Mouse (Mus musculus): ENCODE measurements around the gene Sh2d3c. TPM values are rescaled to one million over a fixed set of nuclear protein-coding genes. Genes with fewer than 3 reads are reported as not detected.

Gene Sh2d3c
- polyA plus RNA-seq, 1 experiment: 106 TPM

DNA sequence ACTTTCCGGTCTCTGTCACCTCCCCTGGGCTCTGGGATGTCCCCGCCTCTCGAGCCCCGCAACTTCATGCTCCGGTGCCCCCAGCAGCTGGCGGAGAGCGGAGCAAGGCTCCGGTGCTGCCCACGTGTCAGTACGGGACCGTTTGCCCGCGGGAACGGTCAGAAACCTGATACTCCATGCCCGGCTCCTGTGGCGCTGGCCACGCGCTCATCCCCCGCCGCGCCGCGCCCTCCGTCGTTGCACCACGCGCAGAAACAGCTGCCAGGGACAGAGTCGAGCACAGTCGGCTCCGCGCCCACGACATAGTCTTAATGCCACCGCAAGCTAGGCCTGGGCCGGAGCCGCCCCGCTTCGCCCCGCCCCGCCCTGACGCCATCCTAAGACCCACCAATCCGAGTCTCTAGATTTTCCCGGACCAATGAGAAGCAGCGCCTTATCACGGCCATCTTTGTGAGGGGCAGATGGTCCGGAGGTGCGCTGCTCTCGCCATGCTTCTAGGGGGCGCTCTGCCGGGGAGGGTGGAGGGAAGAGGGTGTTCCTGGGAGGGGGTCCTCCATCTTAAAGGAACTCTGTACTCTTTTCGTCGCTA is 26.9 kb upstream of the Sh2d3c start:
- no peak overlapping the region for H3K27ac ChIP-seq (ENCODE audit: control insufficient read depth, insufficient read depth, low read length)
- TF ChIP-seq POLR2A (IDR thresholded peaks at IDR 0.05; ENCODE audit: control insufficient read depth, extremely low read depth, insufficient read depth, low read length, poor library complexity) (peak; percentile 78; the same call in 1 of the 2 replicates), CTCF (IDR thresholded peaks at IDR 0.05; ENCODE audit: borderline replicate concordance, control insufficient read depth, extremely low read depth, insufficient read depth, low read length, poor library complexity) (peak; percentile 80; the same call in 1 of the 2 replicates)
- peak overlapping the region; percentile 81 for H3K4me3 ChIP-seq (ENCODE audit: control insufficient read depth, insufficient read depth, low read length)
- WGBS: under 1% methylated on average over 51 of the region's 51 CpGs
- no peaks in the 10 kb centered on the region for H3K36me3 ChIP-seq (ENCODE audit: control insufficient read depth, insufficient read depth, low read length)
- no peaks in the 10 kb centered on the region for H3K27me3 ChIP-seq (ENCODE audit: control insufficient read depth, insufficient read depth, low read length)
- H3K4me1 ChIP-seq (replicated peaks; ENCODE audit: control insufficient read depth, insufficient read depth, low read length): peaks cover 12% of the 10 kb centered on the region
- DNase-seq: peak; percentile 97

DNA sequence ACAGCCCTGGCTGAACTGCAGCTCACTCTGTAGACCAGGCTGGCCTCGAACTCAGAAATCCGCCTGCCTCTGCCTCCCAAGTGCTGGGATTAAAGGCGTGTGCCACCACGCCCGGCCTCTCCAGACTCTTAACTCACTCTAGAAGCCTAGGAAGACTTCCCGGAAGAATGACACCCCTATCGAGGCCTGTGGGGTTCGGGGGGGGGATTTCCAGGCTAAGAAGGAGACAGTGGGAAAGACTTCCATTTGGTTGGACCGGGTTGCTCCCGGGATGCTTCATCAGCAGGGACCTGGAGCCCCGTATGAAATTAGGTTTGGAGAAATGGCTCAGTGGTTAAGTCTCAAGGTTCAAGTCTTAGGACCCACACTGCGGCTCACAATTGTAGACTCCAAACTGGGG is 26.2 kb upstream of the Sh2d3c start:
- H3K4me1 ChIP-seq (replicated peaks; ENCODE audit: control insufficient read depth, insufficient read depth, low read length): peaks cover 12% of the 10 kb centered on the region
- H3K4me3 ChIP-seq (ENCODE audit: control insufficient read depth, insufficient read depth, low read length): no peak overlapping the region
- 90% methylated on average over 12 of the region's 12 CpGs for WGBS
- no peaks in the 10 kb centered on the region for H3K27me3 ChIP-seq (ENCODE audit: control insufficient read depth, insufficient read depth, low read length)
- no peaks in the 10 kb centered on the region for H3K36me3 ChIP-seq (ENCODE audit: control insufficient read depth, insufficient read depth, low read length)
- DNase-seq: no peak
- no peak overlapping the region for H3K27ac ChIP-seq (ENCODE audit: control insufficient read depth, insufficient read depth, low read length)
- TF ChIP-seq CTCF (IDR thresholded peaks at IDR 0.05; ENCODE audit: borderline replicate concordance, control insufficient read depth, extremely low read depth, insufficient read depth, low read length, poor library complexity): no peak
- no peak for TF ChIP-seq POLR2A (IDR thresholded peaks at IDR 0.05; ENCODE audit: control insufficient read depth, extremely low read depth, insufficient read depth, low read length, poor library complexity)

DNA sequence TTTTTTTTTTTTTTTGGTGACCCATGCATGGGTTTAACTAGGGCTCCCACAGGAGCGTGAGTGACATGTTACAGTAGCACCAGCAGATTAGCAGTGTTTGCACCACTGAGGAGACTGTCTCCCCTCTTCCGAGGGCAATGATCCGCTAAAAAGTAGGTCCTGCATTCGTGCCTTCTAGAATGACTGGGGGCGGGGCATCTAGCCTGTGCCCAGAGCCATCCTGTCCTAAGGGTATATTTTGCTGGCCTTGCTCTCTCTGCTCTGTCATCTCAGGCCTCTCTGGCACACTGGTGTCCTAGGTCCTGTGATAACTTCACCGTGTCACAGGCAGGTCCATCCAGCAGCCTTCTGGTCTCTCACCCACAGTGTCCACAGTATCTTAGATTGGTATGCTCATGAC is 21.2 kb upstream of the Sh2d3c start:
- peaks cover 5% of the 10 kb centered on the region for H3K36me3 ChIP-seq (ENCODE audit: control insufficient read depth, insufficient read depth, low read length)
- no peak overlapping the region for H3K27ac ChIP-seq (ENCODE audit: control insufficient read depth, insufficient read depth, low read length)
- H3K4me3 ChIP-seq (ENCODE audit: control insufficient read depth, insufficient read depth, low read length): no peak overlapping the region
- WGBS: 95% methylated on average over 6 of the region's 6 CpGs
- no peak for DNase-seq
- no peaks in the 10 kb centered on the region for H3K27me3 ChIP-seq (ENCODE audit: control insufficient read depth, insufficient read depth, low read length)
- no peaks in the 10 kb centered on the region; the same call in 1 of the 2 replicates for H3K4me1 ChIP-seq (replicated peaks; ENCODE audit: control insufficient read depth, insufficient read depth, low read length)
- TF ChIP-seq CTCF (IDR thresholded peaks at IDR 0.05; ENCODE audit: borderline replicate concordance, control insufficient read depth, extremely low read depth, insufficient read depth, low read length, poor library complexity) (no peak), POLR2A (IDR thresholded peaks at IDR 0.05; ENCODE audit: control insufficient read depth, extremely low read depth, insufficient read depth, low read length, poor library complexity) (no peak)

DNA sequence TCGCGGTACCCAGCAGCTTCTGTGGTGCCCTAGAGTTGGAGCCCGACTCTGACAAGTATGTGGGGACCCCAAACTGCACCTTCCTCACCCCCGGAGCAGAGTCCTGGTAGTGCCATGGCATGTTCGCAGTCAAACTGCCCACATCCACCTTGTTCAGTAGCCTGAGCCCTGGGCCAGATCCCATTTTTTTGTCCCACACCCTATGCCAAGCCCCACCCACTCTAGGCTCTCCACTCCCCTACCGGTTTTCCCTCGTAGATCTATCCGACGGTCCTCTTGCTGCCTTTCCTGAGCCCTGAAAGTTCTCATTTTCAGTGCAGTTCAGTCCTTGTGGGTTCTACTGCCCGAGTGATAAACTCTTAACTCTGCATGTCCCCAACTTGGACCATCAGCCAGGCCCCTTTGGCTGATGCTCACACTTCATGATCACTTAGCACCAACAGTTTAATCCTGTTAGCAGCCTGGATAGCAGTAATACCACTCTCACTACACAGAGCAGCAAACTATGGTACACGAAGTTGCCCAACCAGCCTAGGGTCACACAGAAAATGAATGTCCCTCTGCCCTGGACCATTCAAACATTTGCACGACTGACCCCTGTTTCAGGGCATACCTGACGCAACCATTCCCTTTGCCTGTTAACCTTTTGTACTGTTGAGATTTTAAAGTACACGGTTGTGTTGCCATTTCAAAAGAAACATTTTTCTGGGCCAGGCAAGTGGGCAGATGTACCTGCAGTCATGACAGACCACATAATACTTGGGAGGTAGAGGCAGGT is 19.7 kb upstream of the Sh2d3c start:
- H3K27ac ChIP-seq (ENCODE audit: control insufficient read depth, insufficient read depth, low read length): no peak overlapping the region
- no peaks in the 10 kb centered on the region for H3K4me1 ChIP-seq (replicated peaks; ENCODE audit: control insufficient read depth, insufficient read depth, low read length)
- no peak overlapping the region for H3K4me3 ChIP-seq (ENCODE audit: control insufficient read depth, insufficient read depth, low read length)
- WGBS: 96% methylated on average over 14 of the region's 14 CpGs
- no peaks in the 10 kb centered on the region for H3K27me3 ChIP-seq (ENCODE audit: control insufficient read depth, insufficient read depth, low read length)
- no peak for DNase-seq
- TF ChIP-seq CTCF (IDR thresholded peaks at IDR 0.05; ENCODE audit: borderline replicate concordance, control insufficient read depth, extremely low read depth, insufficient read depth, low read length, poor library complexity) (no peak), POLR2A (IDR thresholded peaks at IDR 0.05; ENCODE audit: control insufficient read depth, extremely low read depth, insufficient read depth, low read length, poor library complexity) (no peak)
- H3K36me3 ChIP-seq (ENCODE audit: control insufficient read depth, insufficient read depth, low read length): peaks cover 19% of the 10 kb centered on the region

DNA sequence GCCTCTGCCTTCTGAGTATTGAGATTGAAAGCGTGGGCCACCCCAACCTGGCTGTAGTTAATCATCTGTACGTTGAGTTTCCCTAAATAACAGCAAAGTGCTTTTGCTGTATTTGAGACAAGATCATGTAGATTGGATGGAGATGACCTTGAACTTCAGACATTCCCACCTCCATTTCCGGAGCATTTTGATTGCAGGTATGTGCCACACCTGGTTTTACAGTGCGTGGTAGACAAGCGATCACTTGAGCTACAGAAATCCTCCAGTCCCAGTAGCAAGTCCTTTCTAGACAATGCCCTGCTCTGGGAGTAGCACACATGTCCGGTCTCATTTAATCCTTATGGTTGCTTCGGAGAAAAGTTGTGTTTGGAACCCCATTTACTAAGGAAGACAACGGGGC is 17.8 kb upstream of the Sh2d3c start:
- DNase-seq: no peak
- H3K27me3 ChIP-seq (ENCODE audit: control insufficient read depth, insufficient read depth, low read length): no peaks in the 10 kb centered on the region
- no peak overlapping the region for H3K27ac ChIP-seq (ENCODE audit: control insufficient read depth, insufficient read depth, low read length)
- H3K4me1 ChIP-seq (replicated peaks; ENCODE audit: control insufficient read depth, insufficient read depth, low read length): no peaks in the 10 kb centered on the region
- H3K36me3 ChIP-seq (ENCODE audit: control insufficient read depth, insufficient read depth, low read length): peaks cover 35% of the 10 kb centered on the region
- TF ChIP-seq POLR2A (IDR thresholded peaks at IDR 0.05; ENCODE audit: control insufficient read depth, extremely low read depth, insufficient read depth, low read length, poor library complexity) (no peak), CTCF (IDR thresholded peaks at IDR 0.05; ENCODE audit: borderline replicate concordance, control insufficient read depth, extremely low read depth, insufficient read depth, low read length, poor library complexity) (no peak)
- 97% methylated on average over 8 of the region's 8 CpGs for WGBS
- no peak overlapping the region for H3K4me3 ChIP-seq (ENCODE audit: control insufficient read depth, insufficient read depth, low read length)

DNA sequence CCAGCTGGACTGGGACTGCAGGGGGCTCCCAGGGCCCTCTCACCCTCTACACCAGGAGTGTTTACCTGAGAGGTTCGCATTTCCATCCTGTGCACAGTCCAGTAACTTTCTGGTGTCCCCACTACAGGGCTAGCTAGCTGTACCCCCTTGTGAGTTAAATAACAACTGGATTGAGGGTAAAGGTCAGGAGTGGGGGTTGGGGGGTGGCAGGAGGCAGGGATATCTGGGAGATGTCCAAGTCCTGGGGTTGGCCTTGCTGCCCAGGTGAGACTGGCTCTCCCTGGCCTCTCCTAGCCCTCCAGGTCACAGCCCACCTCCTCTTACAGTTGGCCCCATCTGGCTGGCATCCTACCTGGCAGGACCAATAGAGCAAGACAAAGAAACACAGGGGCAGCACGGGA is 16.8 kb upstream of the Sh2d3c start, which contains the start of gene Fpgs:
TSS of gene Fpgs (minus strand) at position 125 of the 401 bp plus-strand sequence.
- TF ChIP-seq CTCF (IDR thresholded peaks at IDR 0.05; ENCODE audit: borderline replicate concordance, control insufficient read depth, extremely low read depth, insufficient read depth, low read length, poor library complexity): no peak
- no peak for TF ChIP-seq POLR2A (IDR thresholded peaks at IDR 0.05; ENCODE audit: control insufficient read depth, extremely low read depth, insufficient read depth, low read length, poor library complexity)
- Histone ChIP-seq H3K4me1 (replicated peaks; ENCODE audit: control insufficient read depth, insufficient read depth, low read length) (no peaks in the 10 kb centered on the region), H3K27ac (ENCODE audit: control insufficient read depth, insufficient read depth, low read length) (no peak within 1 kb of the TSS), H3K27me3 (ENCODE audit: control insufficient read depth, insufficient read depth, low read length) (no peaks in the 10 kb centered on the region), H3K4me3 (ENCODE audit: control insufficient read depth, insufficient read depth, low read length) (no peak within 1 kb of the TSS), H3K36me3 (ENCODE audit: control insufficient read depth, insufficient read depth, low read length) (peaks cover 44% of the 10 kb centered on the region)
- WGBS: 96% methylated on average over 2 of the region's 2 CpGs
- no peak for DNase-seq
